Mouse (Mus musculus): ENCODE data around the gene Phf23. TPM values are rescaled to one million over a fixed set of nuclear protein-coding genes. Genes with fewer than 3 reads are reported as not detected.

The Phf23 gene
- 41.5 and 47.4 TPM in 2 replicates for polyA plus RNA-seq (2015; fragmentation: Nextera tagmentation; extraction: Ambion mirVana)

GRCm38 (mm10) chr11:69995391-69995960 is at the start of gene Phf23:
Gene Phf23, plus strand, starts transcription at chr11:69995777.

GRCm38 (mm10) chr11:69948066-69948762 is 47.4 kb upstream of the Phf23 start, which contains the start of gene Slc2a4:
Gene Slc2a4, minus strand, starts transcription at chr11:69948188.

GRCm38 (mm10) chr11:69964650-69965270 is 30.8 kb upstream of the Phf23 start, which contains the start of gene Cldn7:
Gene Cldn7, plus strand, starts transcription at chr11:69964779.

GRCm38 (mm10) chr11:69981141-69981762 is 14.3 kb upstream of the Phf23 start, which contains the start of gene Ctdnep1:
Gene Ctdnep1, plus strand, starts transcription at chr11:69981156.

GRCm38 (mm10) chr11:69982225-69982624 is 13.4 kb upstream of the Phf23 start, which contains the start of gene Elp5:
Gene Elp5, minus strand, starts transcription at chr11:69982517.

GRCm38 (mm10) chr11:69990850-69991691 is 4.5 kb upstream of the Phf23 start, which contains the start of gene Gabarap:
Gene Gabarap, plus strand, starts transcription at chr11:69991143.

GRCm38 (mm10) chr11:70000396-70000898 is 4.9 kb downstream of the Phf23 start, which contains the start of gene Dvl2:
Gene Dvl2, plus strand, starts transcription at chr11:70000595.

GRCm38 (mm10) chr11:70014880-70015558 is 19.4 kb downstream of the Phf23 start, which contains the start of gene Acadvl:
Gene Acadvl, minus strand, starts transcription at chr11:70015411.

GRCm38 (mm10) chr11:70016669-70017068 is 21.1 kb downstream of the Phf23 start, which contains the start of gene Dlg4:
Gene Dlg4, plus strand, starts transcription at chr11:70016942.

MicroRNAs within 50 kb of the gene (microRNA counts, 519-probe panel; counts per million panel counts)
- microRNA mmu-miR-324-3p (40.5 counts per million), microRNA mmu-miR-324-5p (4,244 counts per million, percentile 39 among the panel's probes with 10 or more counts)

Small RNA genes lying within 50 kb of the gene (microRNA-seq; reads per million reads assigned to microRNA genes)
- gene Gm44349, result not detected
- gene Mir324, result 3,694 reads per million, percentile 89 among the genes with 10 or more reads in this experiment

Other genes with a start within 250 kb of the Phf23 start
- gene Polr2a, start 237.1 kb upstream of the Phf23 start, polyA plus RNA-seq (2015; fragmentation: Nextera tagmentation; extraction: Ambion mirVana), result 9.6 and 10.9 TPM in 2 replicates
- gene Slc35g3, start 233.8 kb upstream of the Phf23 start, polyA plus RNA-seq (2015; fragmentation: Nextera tagmentation; extraction: Ambion mirVana), result 0.09 and 0.15 TPM in 2 replicates
- gene Zbtb4, start 229.9 kb upstream of the Phf23 start, polyA plus RNA-seq (2015; fragmentation: Nextera tagmentation; extraction: Ambion mirVana), result 4.9 and 6.8 TPM in 2 replicates
- 1.3 and 1.5 TPM in 2 replicates for gene Chrnb1, start 199.8 kb upstream of the Phf23 start, polyA plus RNA-seq (2015; fragmentation: Nextera tagmentation; extraction: Ambion mirVana)
- gene Fgf11, start 193.9 kb upstream of the Phf23 start, polyA plus RNA-seq (2015; fragmentation: Nextera tagmentation; extraction: Ambion mirVana), result 7.1 and 8.5 TPM in 2 replicates
- 1.2 and 1.6 TPM in 2 replicates for gene Tmem102, start 190.2 kb upstream of the Phf23 start, polyA plus RNA-seq (2015; fragmentation: Nextera tagmentation; extraction: Ambion mirVana)
- not detected in 2 replicates for gene Gm39566, start 180.5 kb upstream of the Phf23 start, polyA plus RNA-seq (2015; fragmentation: Nextera tagmentation; extraction: Ambion mirVana)
- gene Spem2, start 177.3 kb upstream of the Phf23 start, polyA plus RNA-seq (2015; fragmentation: Nextera tagmentation; extraction: Ambion mirVana), result not detected in 2 replicates
- gene Spem1, start 173.6 kb upstream of the Phf23 start, polyA plus RNA-seq (2015; fragmentation: Nextera tagmentation; extraction: Ambion mirVana), result not detected in 2 replicates
- gene Nlgn2, start 158.0 kb upstream of the Phf23 start, polyA plus RNA-seq (2015; fragmentation: Nextera tagmentation; extraction: Ambion mirVana), result 25.7 and 29.7 TPM in 2 replicates
- gene Tmem256, start 157.3 kb upstream of the Phf23 start, polyA plus RNA-seq (2015; fragmentation: Nextera tagmentation; extraction: Ambion mirVana), result 452 and 485 TPM in 2 replicates
- gene Plscr3, start 149.4 kb upstream of the Phf23 start, polyA plus RNA-seq (2015; fragmentation: Nextera tagmentation; extraction: Ambion mirVana), result 32.3 and 33.8 TPM in 2 replicates
- 0.15 TPM in 1 of 2 replicates, not detected in the other for gene Tnk1, start 137.0 kb upstream of the Phf23 start, polyA plus RNA-seq (2015; fragmentation: Nextera tagmentation; extraction: Ambion mirVana)
- not detected in 2 replicates for gene Tmem95, start 117.8 kb upstream of the Phf23 start, polyA plus RNA-seq (2015; fragmentation: Nextera tagmentation; extraction: Ambion mirVana)
- 2.1 and 2.2 TPM in 2 replicates for gene Kctd11, start 114.4 kb upstream of the Phf23 start, polyA plus RNA-seq (2015; fragmentation: Nextera tagmentation; extraction: Ambion mirVana)
- 0.10 and 0.15 TPM in 2 replicates for gene Acap1, start 100.2 kb upstream of the Phf23 start, polyA plus RNA-seq (2015; fragmentation: Nextera tagmentation; extraction: Ambion mirVana)
- gene 2810408A11Rik, start 94.8 kb upstream of the Phf23 start, polyA plus RNA-seq (2015; fragmentation: Nextera tagmentation; extraction: Ambion mirVana), result 3.0 and 3.2 TPM in 2 replicates
- gene Neurl4, start 94.7 kb upstream of the Phf23 start, polyA plus RNA-seq (2015; fragmentation: Nextera tagmentation; extraction: Ambion mirVana), result 13.0 and 19.0 TPM in 2 replicates
- gene Gps2, start 81.9 kb upstream of the Phf23 start, polyA plus RNA-seq (2015; fragmentation: Nextera tagmentation; extraction: Ambion mirVana), result 48.2 and 58.8 TPM in 2 replicates
- gene Eif5a, start 73.8 kb upstream of the Phf23 start, polyA plus RNA-seq (2015; fragmentation: Nextera tagmentation; extraction: Ambion mirVana), result 1,029 and 1,041 TPM in 2 replicates
- gene Ybx2, start 60.0 kb upstream of the Phf23 start, polyA plus RNA-seq (2015; fragmentation: Nextera tagmentation; extraction: Ambion mirVana), result 3.5 and 5.2 TPM in 2 replicates
- 8.9 and 9.0 TPM in 2 replicates for gene Slc2a4, start 47.6 kb upstream of the Phf23 start, polyA plus RNA-seq (2015; fragmentation: Nextera tagmentation; extraction: Ambion mirVana)
- not detected in 2 replicates for gene Cldn7, start 31.0 kb upstream of the Phf23 start, polyA plus RNA-seq (2015; fragmentation: Nextera tagmentation; extraction: Ambion mirVana)
- 32.8 and 41.1 TPM in 2 replicates for gene Ctdnep1, start 14.6 kb upstream of the Phf23 start, polyA plus RNA-seq (2015; fragmentation: Nextera tagmentation; extraction: Ambion mirVana)
- 161 and 162 TPM in 2 replicates for gene Elp5, start 13.3 kb upstream of the Phf23 start, polyA plus RNA-seq (2015; fragmentation: Nextera tagmentation; extraction: Ambion mirVana)
- 532 and 552 TPM in 2 replicates for gene Gabarap, start 4.6 kb upstream of the Phf23 start, polyA plus RNA-seq (2015; fragmentation: Nextera tagmentation; extraction: Ambion mirVana)
- gene Dvl2, start 4.8 kb downstream of the Phf23 start, polyA plus RNA-seq (2015; fragmentation: Nextera tagmentation; extraction: Ambion mirVana), result 16.9 and 19.7 TPM in 2 replicates
- 67.1 and 67.9 TPM in 2 replicates for gene Acadvl, start 19.6 kb downstream of the Phf23 start, polyA plus RNA-seq (2015; fragmentation: Nextera tagmentation; extraction: Ambion mirVana)
- gene Dlg4, start 21.2 kb downstream of the Phf23 start, polyA plus RNA-seq (2015; fragmentation: Nextera tagmentation; extraction: Ambion mirVana), result 23.8 and 24.9 TPM in 2 replicates
- 4.8 and 7.3 TPM in 2 replicates for gene Asgr1, start 58.3 kb downstream of the Phf23 start, polyA plus RNA-seq (2015; fragmentation: Nextera tagmentation; extraction: Ambion mirVana)
- 0.28 TPM in 1 of 2 replicates, not detected in the other for gene Asgr2, start 96.9 kb downstream of the Phf23 start, polyA plus RNA-seq (2015; fragmentation: Nextera tagmentation; extraction: Ambion mirVana)
- gene Mgl2, start 134.6 kb downstream of the Phf23 start, polyA plus RNA-seq (2015; fragmentation: Nextera tagmentation; extraction: Ambion mirVana), result 0.69 and 0.70 TPM in 2 replicates
- 0.71 and 2.0 TPM in 2 replicates for gene Clec10a, start 160.4 kb downstream of the Phf23 start, polyA plus RNA-seq (2015; fragmentation: Nextera tagmentation; extraction: Ambion mirVana)
- 19.5 and 20.3 TPM in 2 replicates for gene Slc16a11, start 217.0 kb downstream of the Phf23 start, polyA plus RNA-seq (2015; fragmentation: Nextera tagmentation; extraction: Ambion mirVana)
- gene Slc16a13, start 225.3 kb downstream of the Phf23 start, polyA plus RNA-seq (2015; fragmentation: Nextera tagmentation; extraction: Ambion mirVana), result 11.5 and 12.1 TPM in 2 replicates
- gene Bcl6b, start 234.0 kb downstream of the Phf23 start, polyA plus RNA-seq (2015; fragmentation: Nextera tagmentation; extraction: Ambion mirVana), result 2.9 and 3.3 TPM in 2 replicates
- 149 and 172 TPM in 2 replicates for gene 0610010K14Rik, start 242.1 kb downstream of the Phf23 start, polyA plus RNA-seq (2015; fragmentation: Nextera tagmentation; extraction: Ambion mirVana)
- gene Gm21988, start 244.1 kb downstream of the Phf23 start, polyA plus RNA-seq (2015; fragmentation: Nextera tagmentation; extraction: Ambion mirVana), result 16.0 and 18.3 TPM in 2 replicates
- gene Rnasek, start 244.1 kb downstream of the Phf23 start, polyA plus RNA-seq (2015; fragmentation: Nextera tagmentation; extraction: Ambion mirVana), result 645 and 685 TPM in 2 replicates

Measured in neural tube, postnatal 0 days (tissue).